Mouse (Mus musculus) hindbrain, embryonic 14.5 days (tissue): ENCODE results near the gene Tprn. TPM values are rescaled to one million over a fixed set of nuclear protein-coding genes. Genes with fewer than 3 reads are reported as not detected.

Source experiments
- ATAC-seq: fragments of 200-750 bp; cut with Nextera tagmentation; 2 replicates; pipeline ENCODE4 v1.8.0; 2017; ENCODE audit warnings: moderate number of reproducible peaks, mild to moderate bottlenecking, moderate TSS enrichment, moderate library complexity; ENCODE audit not compliant: low FRiP score
- DNase-seq: peaks from one replicate; pipeline ENCODE4 v3.0.0-alpha.2; 2015; ENCODE audit warnings: low spot score
- H3K27ac ChIP-seq: fragments of 300-500 bp; sonication (generic); 2 replicates; pipeline ENCODE4 v1.5.1; 2014; ENCODE audit warnings: mild to moderate bottlenecking, moderate library complexity
- H3K27me3 ChIP-seq: fragments of 300-500 bp; sonication (generic); 2 replicates; pipeline ENCODE4 v1.6.1; 2014; ENCODE audit warnings: mild to moderate bottlenecking, low read length, mixed read lengths; ENCODE audit not compliant: control insufficient read depth, insufficient read depth
- H3K36me3 ChIP-seq: fragments of 300-500 bp; sonication (generic); replicated peaks from 2 replicates; pipeline ENCODE4 v1.6.1; 2014; ENCODE audit not compliant: control insufficient read depth, insufficient read depth
- H3K4me1 ChIP-seq: fragments of 300-500 bp; sonication (generic); replicated peaks from 2 replicates; pipeline ENCODE4 v1.6.1; 2014; ENCODE audit warnings: antibody characterized with exemption, low read length, mixed read lengths; ENCODE audit not compliant: control insufficient read depth, insufficient read depth
- H3K4me2 ChIP-seq: fragments of 300-500 bp; sonication (generic); replicated peaks from 2 replicates; pipeline ENCODE4 v1.6.1; 2014; ENCODE audit warnings: mild to moderate bottlenecking, moderate library complexity
- H3K4me3 ChIP-seq: fragments of 300-500 bp; sonication (generic); replicated peaks from 2 replicates; pipeline ENCODE4 v1.5.1; 2014; ENCODE audit warnings: mild to moderate bottlenecking, low read length
- H3K9ac ChIP-seq: fragments of 300-500 bp; sonication (generic); 2 replicates; pipeline ENCODE4 v1.6.1; 2014
- H3K9me3 ChIP-seq: fragments of 300-500 bp; sonication (generic); 2 replicates; pipeline ENCODE4 v1.6.1; 2016; ENCODE audit warnings: low read length; ENCODE audit not compliant: control insufficient read depth
- WGBS: fragments of 180-500 bp; shearing (Covaris S2); extraction: QIAGEN DNeasy Blood & Tissue Kit; methylation state at CpG from one replicate; pipeline ENCODE4 v1.1.7; 2014; 5-methylcytosine and 5-hydroxymethylcytosine counted together
- polyA plus RNA-seq: library from polyadenylated mRNA; unstranded; fragments of >200 nt; fragmentation: Nextera tagmentation; extraction: Ambion mirVana; gene quantifications from 2 replicates; pipeline ENCODE4 v1.2.1, GENCODE M21; 2014

Gene Tprn
- 13.4 and 14.7 TPM in 2 replicates for polyA plus RNA-seq

- under 1% methylated on average over 27 of the region's 39 CpGs for WGBS
- Histone ChIP-seq H3K4me1 (peaks cover 41% of the 10 kb centered on the region), H3K27me3 (0 out of 2 replicates have a peak, but pooled peaks cover 6% of the 10 kb centered on the region), H3K9ac (peak within 1 kb of the TSS; percentile 83), H3K27ac (peak within 1 kb of the TSS; percentile 80), H3K9me3 (no peaks in the 10 kb centered on the region), H3K36me3 (no peaks in the 10 kb centered on the region), H3K4me3 (peak within 1 kb of the TSS; percentile 84), H3K4me2 (peak within 1 kb of the TSS; percentile 100)
- peak; percentile 93 for DNase-seq
- ATAC-seq, result peak; percentile 98
Observed at GRCm38 (mm10) chr2:25262291-25262767, at the start of gene Tprn. Tprn (plus strand) TSS chr2:25262618.

DNA sequence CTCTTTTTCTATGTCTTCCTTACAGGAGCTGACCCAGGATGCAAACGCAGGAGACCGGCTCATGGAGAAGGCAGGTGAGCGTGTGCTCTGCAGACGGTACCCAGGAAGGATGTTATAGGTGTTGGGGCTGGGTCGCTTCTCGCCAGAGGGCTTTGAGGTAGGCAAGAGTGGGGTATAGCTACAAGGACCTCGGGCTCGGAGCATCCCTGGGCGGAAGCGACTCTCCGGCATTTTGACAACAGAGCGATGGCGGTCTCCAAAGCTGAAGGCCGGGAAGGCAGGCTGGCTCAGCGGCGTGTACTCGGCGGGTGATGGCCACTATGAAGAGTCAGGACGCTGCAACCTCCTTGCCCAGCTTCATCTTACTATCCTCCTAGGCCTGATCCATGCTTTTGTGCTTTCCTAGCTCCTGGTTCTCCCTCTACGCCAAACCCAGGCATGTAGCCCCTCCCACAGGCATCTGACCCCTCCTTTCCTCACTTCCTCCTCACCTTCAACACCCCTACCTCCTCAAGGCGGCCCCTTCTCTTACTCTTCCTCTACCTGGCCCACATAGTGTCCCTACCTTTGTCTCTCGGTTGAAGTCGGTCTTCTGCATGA, 49.1 kb upstream of the Tprn start:
- H3K4me1 ChIP-seq, result peaks cover 17% of the 10 kb centered on the region
- H3K36me3 ChIP-seq, result peaks cover 9% of the 10 kb centered on the region; the same call in 1 of the 2 replicates

GRCm38 (mm10) chr2:25214444-25214843, 48.0 kb upstream of the Tprn start, which contains the start of gene Stpg3:
Stpg3 (minus strand) TSS chr2:25214637.
- H3K4me3 ChIP-seq, result no peak within 1 kb of the TSS
- ATAC-seq, result no peak
- no peak within 1 kb of the TSS for H3K4me2 ChIP-seq
- no peaks in the 10 kb centered on the region for H3K27me3 ChIP-seq
- no peaks in the 10 kb centered on the region for H3K9me3 ChIP-seq
- peaks cover 10% of the 10 kb centered on the region for H3K4me1 ChIP-seq
- H3K9ac ChIP-seq, result no peak within 1 kb of the TSS
- 75% methylated on average over 3 of the region's 3 CpGs for WGBS
- no peak within 1 kb of the TSS for H3K27ac ChIP-seq
- no peaks in the 10 kb centered on the region; the same call in 1 of the 2 replicates for H3K36me3 ChIP-seq
- no peak for DNase-seq

More for the DNA sequence above, 49.1 kb upstream of the Tprn start:
- Histone ChIP-seq H3K27ac (no peak overlapping the region), H3K9me3 (no peaks in the 10 kb centered on the region), H3K4me2 (no peak overlapping the region), H3K9ac (no peak overlapping the region), H3K27me3 (no peaks in the 10 kb centered on the region), H3K4me3 (no peak overlapping the region)
- WGBS, result 65% methylated on average over 23 of the region's 23 CpGs
- ATAC-seq (no peak), DNase-seq (no peak)

DNA sequence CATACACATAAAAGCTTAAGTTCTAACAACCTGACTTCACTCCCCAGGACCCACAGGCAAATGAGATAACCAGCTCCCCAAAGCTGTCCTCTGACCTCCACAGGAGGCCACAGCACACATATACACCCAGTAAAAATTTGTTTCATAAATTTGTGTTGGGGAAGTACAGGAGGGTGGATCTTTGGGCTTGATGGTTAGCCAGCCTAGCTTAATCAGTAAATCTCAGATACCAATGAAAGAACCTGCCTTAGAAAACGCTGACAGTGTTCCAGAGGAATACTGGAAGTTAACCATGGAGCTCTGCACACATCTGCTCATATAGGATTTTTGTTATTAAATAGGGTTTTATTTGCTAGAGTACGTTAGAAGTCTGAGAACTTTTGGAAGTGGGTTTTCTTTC, 44.8 kb upstream of the Tprn start:
- Histone ChIP-seq H3K4me1 (no peaks in the 10 kb centered on the region), H3K36me3 (peaks cover 9% of the 10 kb centered on the region), H3K27me3 (no peaks in the 10 kb centered on the region), H3K4me2 (no peak overlapping the region), H3K27ac (no peak overlapping the region), H3K9ac (no peak overlapping the region), H3K4me3 (no peak overlapping the region), H3K9me3 (no peaks in the 10 kb centered on the region)
- 62% methylated on average over 2 of the region's 2 CpGs for WGBS
- ATAC-seq (no peak), DNase-seq (no peak)

DNA sequence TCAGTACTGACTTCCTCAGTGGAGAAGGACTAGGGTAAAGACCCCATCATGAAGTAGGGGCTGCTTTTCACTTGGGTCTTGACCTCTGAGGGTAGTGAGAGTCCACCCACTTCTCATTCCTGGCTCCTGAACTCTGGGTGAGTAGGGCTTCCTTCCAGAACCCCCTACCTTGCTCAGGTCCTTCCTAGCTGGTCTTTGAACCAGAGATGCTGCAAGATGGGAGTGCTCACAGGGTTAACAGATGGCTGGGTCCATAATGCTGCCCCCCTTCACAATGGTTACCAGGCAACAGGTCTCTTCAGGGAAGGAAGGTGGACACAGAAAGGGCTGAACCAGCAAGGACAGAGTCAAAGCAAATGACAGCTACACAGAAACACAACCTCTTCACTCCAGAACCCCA, 44.0 kb upstream of the Tprn start, which contains the start of gene Fam166a:
Gene Fam166a (plus strand): TSS at position 301 of the 400 bp plus-strand sequence.
- H3K4me3 ChIP-seq, result no peak within 1 kb of the TSS
- H3K27me3 ChIP-seq, result no peaks in the 10 kb centered on the region
- no peak for DNase-seq
- no peaks in the 10 kb centered on the region for H3K9me3 ChIP-seq
- ATAC-seq, result no peak
- H3K4me1 ChIP-seq, result peaks cover 4% of the 10 kb centered on the region
- H3K36me3 ChIP-seq, result peaks cover 9% of the 10 kb centered on the region
- no peak within 1 kb of the TSS for H3K27ac ChIP-seq
- no peak within 1 kb of the TSS for H3K9ac ChIP-seq
- no peak within 1 kb of the TSS for H3K4me2 ChIP-seq

- Histone ChIP-seq H3K27ac (no peak overlapping the region), H3K4me3 (no peak overlapping the region), H3K27me3 (no peaks in the 10 kb centered on the region), H3K4me1 (peaks cover 15% of the 10 kb centered on the region), H3K4me2 (no peak overlapping the region), H3K36me3 (peaks cover 9% of the 10 kb centered on the region), H3K9ac (no peak overlapping the region), H3K9me3 (no peaks in the 10 kb centered on the region)
- WGBS, result 78% methylated on average over 5 of the region's 5 CpGs
- ATAC-seq (no peak), DNase-seq (no peak)
Observed at GRCm38 (mm10) chr2:25221331-25221772, 41.1 kb upstream of the Tprn start.

DNA sequence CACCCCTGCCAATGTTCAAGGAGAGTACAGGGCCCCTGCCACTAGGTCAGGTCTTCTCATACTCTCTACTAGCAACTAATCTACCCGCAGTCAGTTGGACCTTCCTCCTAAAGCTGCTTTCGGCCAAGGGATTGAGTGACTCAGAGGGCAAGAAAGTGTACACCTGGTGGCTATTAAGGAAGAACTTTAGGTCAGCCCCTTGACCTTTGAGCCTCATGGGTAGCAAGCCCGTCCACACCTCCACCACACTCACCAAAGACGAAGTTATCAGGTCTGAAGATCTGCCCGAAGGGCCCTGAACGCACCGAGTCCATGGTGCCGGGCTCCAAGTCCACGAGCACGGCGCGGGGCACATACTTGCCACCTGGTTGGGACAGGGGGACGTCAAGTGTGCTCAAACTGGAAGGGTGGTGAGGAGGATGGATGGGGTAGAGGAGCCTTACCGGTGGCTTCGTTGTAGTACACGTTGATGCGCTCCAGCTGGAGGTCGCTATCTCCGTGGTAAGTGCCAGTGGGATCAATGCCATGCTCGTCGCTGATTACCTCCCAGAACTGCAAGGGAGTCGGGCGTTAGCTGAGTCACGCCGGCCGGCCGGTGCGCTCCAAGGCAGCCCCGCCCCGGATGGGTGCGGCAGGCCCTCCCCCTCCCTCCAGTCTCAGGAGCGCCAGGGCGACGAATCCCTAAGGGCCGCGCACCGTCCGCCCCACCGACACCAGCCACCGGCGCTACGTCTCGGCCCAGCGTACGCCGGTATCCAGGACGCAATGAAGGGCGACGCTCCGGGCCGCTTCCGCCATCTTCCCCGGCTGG, 38.5 kb upstream of the Tprn start:
- Histone ChIP-seq H3K36me3 (peaks cover 9% of the 10 kb centered on the region), H3K4me2 (peak overlapping the region; percentile 86), H3K9ac (peak overlapping the region; percentile 87), H3K4me1 (peaks cover 17% of the 10 kb centered on the region), H3K9me3 (no peaks in the 10 kb centered on the region), H3K4me3 (peak overlapping the region; percentile 89), H3K27me3 (no peaks in the 10 kb centered on the region), H3K27ac (peak overlapping the region; percentile 89)
- 3% methylated on average over 53 of the region's 53 CpGs for WGBS
- DNase-seq, result no peak
- ATAC-seq, result peak; percentile 19

GRCm38 (mm10) chr2:25224492-25224765, 38.0 kb upstream of the Tprn start, which contains the start of gene Tubb4b:
Tubb4b (minus strand) TSS chr2:25224702.
- Histone ChIP-seq H3K4me1 (peaks cover 18% of the 10 kb centered on the region), H3K36me3 (peaks cover 9% of the 10 kb centered on the region), H3K27ac (peak within 1 kb of the TSS; percentile 95), H3K4me3 (peak within 1 kb of the TSS; percentile 89), H3K9ac (peak within 1 kb of the TSS; percentile 87), H3K9me3 (no peaks in the 10 kb centered on the region), H3K4me2 (peak within 1 kb of the TSS; percentile 86), H3K27me3 (no peaks in the 10 kb centered on the region)
- DNase-seq, result no peak
- no peak for ATAC-seq
- 0% methylated on average over 17 of the region's 17 CpGs for WGBS
